Mouse (Mus musculus) brain, embryonic 14.5 days (tissue): ENCODE measurements around the gene G2e3.

Source experiments
- CTCF ChIP-seq: fragments of 200-500 bp; IDR thresholded peaks from 2 replicates; pipeline ENCODE4 v1.5.1; 2012; ENCODE audit warnings: inconsistent platforms, mild to moderate bottlenecking, moderate library complexity, borderline replicate concordance; ENCODE audit not compliant: insufficient read depth, insufficient read length; ENCODE audit errors: extremely low read depth
- POLR2A ChIP-seq: fragments of 200-500 bp; IDR thresholded peaks from 2 replicates; pipeline ENCODE4 v1.6.1; 2012; ENCODE audit warnings: mild to moderate bottlenecking, inconsistent platforms, borderline replicate concordance; ENCODE audit not compliant: poor library complexity, insufficient read depth, insufficient read length, severe bottlenecking; ENCODE audit errors: extremely low read depth

GRCm38 (mm10) chr12:51323604-51324003 lies 24.3 kb upstream of the G2e3 start:
- no peak for TF ChIP-seq POLR2A
- peak; percentile 4; the same call in 1 of the 2 replicates for TF ChIP-seq CTCF
